Mouse (Mus musculus): ENCODE measurements around the gene Rgs19.

Gene Rgs19

GRCm38 (mm10) chr2:181653523-181653922 lies 40.3 kb downstream of the Rgs19 start:
- no peak for DNase-seq (ENCODE audit: low spot score)

GRCm38 (mm10) chr2:181653065-181653464 lies 40.7 kb downstream of the Rgs19 start:
- DNase-seq (ENCODE audit: low spot score) = no peak

GRCm38 (mm10) chr2:181648926-181649325 lies 44.9 kb downstream of the Rgs19 start:
- DNase-seq (ENCODE audit: low spot score) = peak; percentile 41

GRCm38 (mm10) chr2:181646626-181647472 lies 46.9 kb downstream of the Rgs19 start:
- DNase-seq (ENCODE audit: low spot score) = no peak

- DNase-seq (ENCODE audit: low spot score) = no peak
Observed at GRCm38 (mm10) chr2:181645666-181646065, 48.1 kb downstream of the Rgs19 start.

GRCm38 (mm10) chr2:181644361-181644760 lies 49.4 kb downstream of the Rgs19 start:
- peak; percentile 67 for DNase-seq (ENCODE audit: low spot score)
